Mouse (Mus musculus): ENCODE results near the gene Zpbp2.

Gene Zpbp2

DNA sequence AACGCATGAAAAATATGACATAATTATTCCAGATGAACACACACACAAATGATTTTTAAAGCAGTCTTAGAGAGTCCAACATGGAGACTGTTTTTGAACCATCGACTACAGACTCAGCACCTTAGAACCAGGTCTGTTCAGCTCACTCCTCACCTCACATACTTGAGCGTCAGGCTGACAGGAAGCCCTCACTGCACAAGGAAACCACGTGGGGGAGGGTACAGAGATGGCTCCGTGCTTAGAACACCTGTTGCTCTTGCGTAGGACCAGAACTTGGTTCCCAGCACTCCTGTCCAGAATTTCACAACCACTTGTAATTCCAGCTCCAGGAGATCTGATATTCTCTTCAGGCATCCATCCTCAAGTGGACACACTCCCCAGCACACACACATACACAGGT is 44.1 kb downstream of the Zpbp2 start:
- no peak for DNase-seq

DNA sequence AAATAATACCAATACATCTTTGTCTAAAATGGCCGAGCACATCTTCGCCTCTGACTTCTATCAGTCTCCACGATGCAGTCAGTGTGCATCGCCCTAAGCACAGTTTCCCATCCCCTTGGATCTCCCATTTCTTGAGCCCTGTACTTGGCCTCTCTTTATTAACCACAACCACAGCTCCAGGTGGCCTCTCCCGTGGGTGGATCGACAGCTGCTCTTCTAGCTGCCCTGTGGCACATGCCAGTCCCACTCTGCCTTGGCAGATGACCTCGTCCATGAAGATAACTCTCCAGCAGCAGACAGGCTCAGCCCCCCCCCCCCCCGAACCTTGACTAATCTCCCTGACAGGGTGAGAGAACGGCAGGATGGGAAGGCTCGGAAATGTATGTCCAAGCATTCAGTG is 44.6 kb downstream of the Zpbp2 start:
- DNase-seq: peak in 1 of 2 experiments; percentile 10

DNA sequence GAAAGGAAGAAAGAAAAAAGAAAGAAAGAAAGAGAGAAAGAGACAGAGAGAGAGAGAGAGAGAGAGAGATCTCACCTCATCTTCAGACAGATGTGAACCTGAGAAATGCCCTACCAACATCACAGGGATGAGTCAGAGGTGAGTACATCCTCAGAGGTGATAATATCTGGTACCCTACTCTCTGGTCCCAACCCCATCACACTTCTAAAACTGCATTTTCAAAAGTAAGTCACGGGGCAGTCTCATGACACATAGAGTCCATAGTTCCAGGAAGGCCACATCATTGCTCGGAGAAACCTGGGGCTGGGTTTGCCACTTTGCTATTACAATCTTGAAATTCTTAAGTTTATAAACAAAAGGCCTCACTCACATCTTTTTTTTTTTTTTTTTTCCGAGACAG is 45.1 kb downstream of the Zpbp2 start:
- DNase-seq: no peak

DNA sequence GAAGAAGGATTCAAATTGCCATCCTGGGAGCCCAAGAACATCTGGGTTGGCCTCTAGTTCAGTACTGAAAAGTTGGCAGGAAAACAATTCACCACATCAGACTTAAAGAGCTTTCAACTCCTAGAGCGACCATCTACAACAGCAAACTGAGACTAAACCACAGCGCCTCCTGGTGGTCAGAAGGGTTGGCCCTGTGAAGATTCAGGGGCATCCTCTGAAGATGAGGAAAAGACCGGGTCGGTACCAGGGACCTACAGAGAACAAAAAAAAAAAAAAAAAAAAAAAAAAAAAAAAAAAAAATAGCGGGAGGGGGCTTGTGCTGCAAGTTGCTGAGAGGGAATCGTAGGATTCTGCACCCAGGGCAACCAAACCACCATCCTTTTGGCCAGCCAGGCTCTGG is 46.5 kb downstream of the Zpbp2 start:
- DNase-seq: peak; percentile 62 to 78

DNA sequence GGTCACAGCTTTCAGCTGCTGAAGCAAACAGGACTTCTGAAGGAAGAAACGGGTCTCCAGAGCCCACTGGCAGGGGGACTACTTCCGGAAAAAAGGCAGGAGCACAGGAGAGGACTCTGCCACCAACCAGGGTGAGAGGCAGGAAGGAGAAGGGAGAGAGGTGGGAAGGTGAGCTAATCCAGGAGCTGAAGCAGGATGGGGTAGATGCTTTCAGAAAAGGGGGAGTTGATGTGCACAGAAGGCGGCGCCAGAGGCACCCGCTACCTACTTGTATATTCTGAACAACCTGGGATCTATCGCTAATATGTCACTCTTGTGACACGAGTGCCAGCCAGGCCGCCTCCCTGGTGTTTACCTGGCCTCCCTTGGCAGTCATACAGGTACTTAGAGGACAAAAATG is 47.1 kb downstream of the Zpbp2 start, which contains the start of gene Lrrc3c:
TSS of gene Lrrc3c (plus strand) at position 301 of the 400 bp plus-strand sequence.
- peak in 1 of 2 experiments; percentile 16 for DNase-seq

DNA sequence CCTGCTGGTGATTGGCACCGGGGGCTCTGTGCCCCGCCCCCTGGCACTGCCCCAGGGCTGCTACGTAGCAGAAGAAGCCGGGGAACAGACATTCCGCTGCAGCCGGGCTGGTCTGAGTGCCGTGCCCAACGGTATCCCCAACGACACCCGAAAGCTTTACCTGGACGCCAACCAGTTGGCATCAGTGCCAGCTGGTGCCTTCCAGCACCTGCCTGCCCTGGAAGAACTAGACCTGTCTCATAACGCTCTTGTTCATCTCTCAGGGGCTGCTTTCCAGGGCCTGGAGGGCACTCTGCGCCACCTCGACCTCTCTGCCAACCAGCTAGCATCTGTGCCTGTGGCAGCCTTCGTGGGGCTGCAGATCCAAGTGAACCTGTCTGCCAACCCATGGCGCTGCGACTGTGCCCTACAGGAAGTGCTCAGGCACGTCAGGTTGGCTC is 48.0 kb downstream of the Zpbp2 start:
- peak; percentile 27 to 52 for DNase-seq

DNA sequence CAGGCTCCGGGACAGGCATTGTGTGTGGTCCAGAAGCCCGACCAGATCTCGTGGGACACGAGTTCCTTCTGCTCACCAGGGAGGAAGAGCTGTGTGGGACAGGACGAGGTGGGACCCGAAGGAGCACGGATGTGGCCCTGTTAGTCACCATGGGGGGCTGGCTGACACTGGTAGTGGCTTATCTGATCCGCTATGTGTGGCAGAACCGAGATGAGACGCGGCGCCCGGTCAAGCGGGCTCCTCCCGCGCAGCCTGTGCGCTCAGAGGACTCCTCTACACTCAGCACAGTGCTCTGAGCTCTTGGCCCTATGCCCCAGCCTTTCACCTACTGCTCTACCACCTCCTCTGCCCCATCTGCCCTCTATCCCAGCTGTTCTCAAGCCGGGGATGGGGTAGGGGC is 48.4 kb downstream of the Zpbp2 start:
- DNase-seq: peak in 1 of 2 experiments; percentile 23

DNA sequence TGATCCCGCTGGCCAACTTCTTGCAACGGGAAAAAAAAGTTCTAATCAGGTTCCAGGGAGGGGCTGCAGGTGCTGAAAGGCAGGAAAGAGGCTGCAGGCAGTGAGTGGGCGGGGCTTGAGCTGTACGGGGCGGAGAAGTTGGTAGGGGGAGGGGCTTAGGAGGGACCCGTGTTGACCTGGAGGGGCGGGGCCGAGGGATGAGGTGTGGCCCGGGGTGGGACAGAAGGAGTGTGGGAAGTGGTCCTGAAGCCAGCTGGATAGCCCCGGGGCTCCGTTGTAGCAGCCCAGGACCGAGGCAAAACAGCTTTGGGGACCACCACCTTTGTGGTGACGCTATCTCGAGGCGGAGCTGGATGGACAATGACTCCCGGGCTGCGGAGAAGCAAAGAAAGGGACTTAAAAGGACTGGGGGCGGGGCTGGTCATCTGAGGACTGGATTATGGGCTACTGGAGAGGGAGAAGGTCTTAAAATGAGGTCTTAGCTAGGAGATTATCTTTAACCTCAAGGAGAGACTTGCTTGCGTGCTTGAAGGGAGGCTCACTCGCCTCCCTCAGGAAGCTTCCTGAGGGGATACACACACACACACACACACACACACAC is 51.3 kb downstream of the Zpbp2 start:
- peak; percentile 49 to 60 for DNase-seq

DNA sequence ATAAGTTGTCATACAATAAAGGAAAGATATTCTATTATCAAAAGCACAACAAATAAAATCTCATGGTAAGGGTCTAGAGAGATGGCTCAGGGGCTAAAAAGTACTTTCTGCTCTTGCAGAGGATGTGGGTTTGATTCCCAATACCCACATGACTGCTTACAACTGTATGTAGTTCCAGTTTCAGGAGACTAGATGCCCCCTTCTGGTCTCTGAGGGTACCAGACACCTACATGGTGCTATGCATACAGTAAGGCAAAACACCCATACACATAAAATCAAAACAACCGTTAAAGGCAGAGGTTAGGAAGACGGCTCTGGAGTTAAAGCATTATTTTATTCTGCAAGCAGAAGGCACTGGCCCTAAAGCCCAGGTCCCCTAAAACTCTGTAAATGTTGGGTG is 53.1 kb downstream of the Zpbp2 start:
- no peak for DNase-seq

DNA sequence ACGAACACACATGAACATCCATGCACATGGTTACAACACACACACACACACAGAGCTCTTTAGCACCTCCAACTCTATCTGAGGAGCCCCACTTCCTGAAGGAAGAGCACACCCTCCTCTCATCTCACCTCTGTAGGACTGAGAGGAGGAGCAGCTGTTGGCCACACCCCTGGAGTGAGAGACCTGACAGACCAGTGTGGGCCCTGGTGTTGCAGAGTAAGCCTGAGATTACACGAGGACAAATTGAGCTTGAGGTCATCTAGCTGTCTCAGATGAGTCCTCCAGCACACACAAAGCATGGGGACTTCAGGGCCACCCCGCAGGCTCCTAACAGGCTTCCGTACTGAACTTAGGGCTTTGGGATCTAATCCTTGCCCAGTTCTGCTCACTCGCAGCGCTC is 54.0 kb downstream of the Zpbp2 start:
- peak in 1 of 2 experiments; percentile 10 for DNase-seq

DNA sequence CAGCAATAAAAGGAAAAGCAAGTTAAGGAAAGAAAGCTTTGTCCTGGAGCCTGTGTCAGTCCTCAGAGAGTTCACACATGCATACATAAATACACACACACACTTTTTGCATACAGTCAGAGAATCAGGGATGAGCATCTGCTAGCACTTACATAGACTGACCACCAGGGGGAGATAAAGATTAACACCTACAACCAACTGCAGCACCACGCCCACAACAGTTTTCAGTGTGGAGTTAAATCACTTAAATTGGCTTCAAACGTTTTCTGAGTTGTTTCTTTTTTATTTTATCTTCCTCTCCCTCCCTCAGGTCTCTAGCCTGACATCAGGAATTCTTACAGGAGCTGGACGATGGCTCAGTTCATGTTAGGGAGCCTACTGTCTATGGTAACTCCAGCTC is 55.9 kb downstream of the Zpbp2 start:
- DNase-seq: peak; percentile 5 to 40

Data from lung, postnatal 4 days (tissue).